Mouse (Mus musculus) MEL (cell line): ENCODE results near the gene Pck2. TPM values are rescaled to one million over a fixed set of nuclear protein-coding genes. Genes with fewer than 3 reads are reported as not detected.

ENCODE experiments used
- DNase-seq: peaks from one replicate; pipeline ENCODE4 v3.0.0; 2011; ENCODE audit warnings: low read depth, low spot score
- H3K27ac ChIP-seq: 2 replicates; pipeline ENCODE4 v1.5.1; 2012; ENCODE audit warnings: low read depth, mild to moderate bottlenecking, control low read depth, low read length, moderate library complexity; ENCODE audit not compliant: control insufficient read depth
- H3K27me3 ChIP-seq, 2 experiments: fragments of 150-350 bp in 1 of 2; sonication (generic) in 1 of 2; 2 replicates each; pipeline ENCODE4 v1.6.1; 2012; ENCODE audit warnings: low read length in 2 of 2, mild to moderate bottlenecking in 2 of 2, improper control_type of control experiment in 1 of 2, moderate library complexity in 1 of 2; ENCODE audit not compliant: insufficient read depth in 2 of 2, control insufficient read depth in 1 of 2
- H3K36me3 ChIP-seq, 2 experiments: 2 replicates each; pipeline ENCODE4 v1.6.1; 2012 to 2014; ENCODE audit warnings: low read length in 2 of 2, improper control_type of control experiment in 1 of 2, inconsistent platforms in 1 of 2, mild to moderate bottlenecking in 1 of 2; ENCODE audit not compliant: insufficient read depth in 2 of 2, control insufficient read depth in 1 of 2
- H3K4me1 ChIP-seq, 2 experiments: fragments of 150-350 bp in 1 of 2; sonication (generic) in 1 of 2; 2 replicates each; pipeline ENCODE4 v1.6.1; 2012; ENCODE audit warnings: low read length in 2 of 2, improper control_type of control experiment in 1 of 2, mild to moderate bottlenecking in 1 of 2; ENCODE audit not compliant: insufficient read depth in 2 of 2, control insufficient read depth in 1 of 2
- H3K4me3 ChIP-seq, 2 experiments: fragments of 150-350 bp in 1 of 2; sonication (generic) in 1 of 2; 2 replicates each; pipeline ENCODE4 v1.5.1; 2012; ENCODE audit warnings: low read depth in 2 of 2, low read length in 2 of 2, mild to moderate bottlenecking in 2 of 2, moderate library complexity in 2 of 2, control low read depth in 1 of 2, improper control_type of control experiment in 1 of 2; ENCODE audit not compliant: control insufficient read depth in 1 of 2, insufficient read depth in 1 of 2
- H3K79me2 ChIP-seq: 2 replicates; pipeline ENCODE4 v1.6.1; 2012; ENCODE audit warnings: mild to moderate bottlenecking, low read length, moderate library complexity; ENCODE audit not compliant: control insufficient read depth, poor library complexity, insufficient read depth
- H3K9ac ChIP-seq: 2 replicates; pipeline ENCODE4 v1.6.1; 2012; ENCODE audit warnings: low read depth, mild to moderate bottlenecking, control low read depth, low read length, moderate library complexity; ENCODE audit not compliant: control insufficient read depth, poor library complexity, severe bottlenecking
- H3K9me3 ChIP-seq: fragments of 150-350 bp; sonication (generic); replicated peaks from 2 replicates; pipeline ENCODE4 v1.6.1; 2012; ENCODE audit warnings: mild to moderate bottlenecking, low read length, improper control_type of control experiment, moderate library complexity; ENCODE audit not compliant: insufficient read depth
- CHD2 ChIP-seq: IDR thresholded peaks from 2 replicates; pipeline ENCODE4 v1.6.1; 2011; ENCODE audit warnings: low read length, improper control_type of control experiment
- CTCF ChIP-seq, 3 experiments: IDR thresholded peaks in 2 of 3; conservative IDR thresholded peaks in 1 of 3; 2 replicates each; pipeline ENCODE4 v1.5.1; 2011 to 2012; ENCODE audit warnings: low read length in 3 of 3, low read depth in 2 of 3, mild to moderate bottlenecking in 2 of 3, improper control_type of control experiment in 1 of 3, inconsistent platforms in 1 of 3, mixed read lengths in 1 of 3, moderate library complexity in 1 of 3; ENCODE audit not compliant: control insufficient read depth in 1 of 3, insufficient read depth in 1 of 3, poor library complexity in 1 of 3, severe bottlenecking in 1 of 3
- E2F4 ChIP-seq: IDR thresholded peaks from 2 replicates; pipeline ENCODE4 v1.6.1; 2011; ENCODE audit warnings: low read depth, low read length, improper control_type of control experiment, borderline replicate concordance
- EP300 ChIP-seq, 2 experiments: IDR thresholded peaks; 2 replicates each; pipeline ENCODE4 v1.6.1; 2011; ENCODE audit warnings: improper control_type of control experiment in 2 of 2, low read length in 2 of 2, low read depth in 1 of 2, mild to moderate bottlenecking in 1 of 2
- JUND ChIP-seq: IDR thresholded peaks from 2 replicates; pipeline ENCODE4 v1.6.1; 2011; ENCODE audit warnings: low read depth, mild to moderate bottlenecking, improper control_type of control experiment, low read length
- MEF2A ChIP-seq: IDR thresholded peaks from 2 replicates; pipeline ENCODE4 v1.6.1; 2014; ENCODE audit warnings: low read depth, mild to moderate bottlenecking, inconsistent platforms, low read length, improper control_type of control experiment; ENCODE audit not compliant: poor library complexity, insufficient replicate concordance, severe bottlenecking; ENCODE audit errors: extremely low read depth
- MXI1 ChIP-seq: IDR thresholded peaks from 2 replicates; pipeline ENCODE4 v1.6.1; 2011; ENCODE audit warnings: mild to moderate bottlenecking, low read depth, low read length, improper control_type of control experiment
- NELFE ChIP-seq: IDR thresholded peaks from 2 replicates; pipeline ENCODE4 v1.6.1; 2011; ENCODE audit warnings: low read depth, low read length, improper control_type of control experiment
- SMC3 ChIP-seq: IDR thresholded peaks from 2 replicates; pipeline ENCODE4 v1.6.1; 2011; ENCODE audit warnings: low read depth, low read length, improper control_type of control experiment
- TCF12 ChIP-seq: IDR thresholded peaks from 2 replicates; pipeline ENCODE4 v1.6.1; 2014; ENCODE audit warnings: low read depth, mild to moderate bottlenecking, inconsistent platforms, low read length, improper control_type of control experiment, moderate library complexity
- ZC3H11A ChIP-seq: IDR thresholded peaks from 2 replicates; pipeline ENCODE4 v1.6.1; 2012; ENCODE audit warnings: low read depth, mild to moderate bottlenecking, inconsistent platforms, low read length, improper control_type of control experiment
- polyA plus RNA-seq, 2 experiments: library from polyadenylated mRNA; stranded (reverse) in 1 of 2; unstranded in 1 of 2; fragments of >175 nt in 1 of 2; fragments of >200 nt in 1 of 2; gene quantifications; 2 replicates each; pipeline versions ENCODE4 v1.2.1 to v1.2.4; 2012; ENCODE audit warnings: low replicate concordance in 2 of 2, low read depth in 1 of 2; ENCODE audit not compliant: insufficient read length in 2 of 2, insufficient read depth in 1 of 2, missing spikeins in 1 of 2
- total RNA-seq: library from RNA; depleted of rRNA; stranded (reverse); fragments of 300-350 nt; gene quantifications from 2 replicates; pipeline ENCODE4 v1.2.3, GENCODE M21; 2012; rRNA removed

Pck2 gene
- total and polyA plus RNA-seq, 3 experiments, result 17.0 to 103 (median 63.7) TPM

- TF ChIP-seq NELFE (no peak), CTCF (IDR thresholded peaks at IDR 0.05 in 2 of 3, conservative IDR thresholded peaks at IDR 0.05 in 1 of 3; ENCODE audit: control insufficient read depth in 1 of 3, insufficient read depth in 1 of 3, low read depth in 2 of 3, low read length in 3 of 3, poor library complexity in 1 of 3, severe bottlenecking in 1 of 3) (no peak), TCF12 (no peak), MXI1 (no peak)
- Histone ChIP-seq H3K9ac (no peak overlapping the region), H3K9me3 (no peaks in the 10 kb centered on the region), H3K27me3 (no peaks in the 10 kb centered on the region), H3K79me2 (peaks cover 21% of the 10 kb centered on the region), H3K36me3 (peaks cover 3 to 9% of the 10 kb centered on the region in 2 experiments), H3K4me3 (no peak overlapping the region), H3K27ac (no peak overlapping the region), H3K4me1 (peaks cover 0 to 10% of the 10 kb centered on the region in 2 experiments; a peak in 1 of 4 replicates)
- no peak for DNase-seq
Observed at GRCm38 (mm10) chr14:55596036-55596690, 56.1 kb downstream of the Pck2 start.

DNA sequence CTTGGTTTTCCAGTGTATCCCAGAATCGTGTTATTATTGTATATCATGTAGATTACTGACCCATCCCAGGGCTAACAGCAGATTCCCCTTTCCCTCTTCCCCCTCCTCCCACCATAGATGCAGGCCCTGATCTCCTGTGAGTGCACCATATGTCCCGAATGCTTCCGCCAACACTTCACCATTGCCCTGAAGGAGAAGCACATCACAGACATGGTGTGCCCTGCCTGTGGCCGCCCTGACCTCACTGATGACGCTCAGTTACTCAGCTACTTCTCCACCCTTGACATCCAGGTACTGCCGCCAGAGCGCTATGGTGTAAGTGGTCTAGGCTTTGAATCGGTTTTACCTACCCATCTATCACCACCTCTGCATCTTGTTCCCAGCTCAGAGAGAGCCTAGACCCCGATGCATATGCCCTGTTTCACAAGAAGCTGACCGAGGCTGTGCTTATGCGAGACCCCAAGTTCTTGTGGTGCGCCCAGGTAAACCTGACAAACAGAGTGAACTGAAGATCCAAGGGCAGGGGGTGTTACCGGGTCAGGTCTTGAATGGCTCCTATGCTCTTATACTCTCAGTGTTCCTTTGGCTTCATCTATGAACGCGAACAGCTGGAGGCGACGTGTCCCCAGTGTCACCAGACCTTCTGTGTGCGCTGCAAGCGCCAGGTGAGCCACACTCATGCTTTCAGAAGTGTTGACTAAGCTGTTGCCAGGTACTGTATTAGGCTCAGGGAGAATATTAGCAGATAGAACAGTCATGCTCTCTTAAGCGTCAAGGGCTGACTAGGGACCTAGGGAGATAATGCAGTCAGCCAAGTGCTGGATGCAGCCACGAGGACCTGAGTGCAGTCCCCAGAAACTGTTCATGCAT lies 58.7 kb downstream of the Pck2 start:
- H3K9me3 ChIP-seq, result no peaks in the 10 kb centered on the region
- TF ChIP-seq SMC3 (no peak), CHD2 (no peak), E2F4 (no peak), EP300 (IDR thresholded peaks at IDR 0.05; ENCODE audit: low read depth in 1 of 2, low read length in 2 of 2) (no peak), MEF2A (no peak), ZC3H11A (no peak), MXI1 (no peak), JUND (no peak)
- no peak overlapping the region for H3K9ac ChIP-seq
- no peaks in the 10 kb centered on the region for H3K27me3 ChIP-seq
- DNase-seq, result no peak
- H3K79me2 ChIP-seq, result peaks cover 1% of the 10 kb centered on the region
- H3K36me3 ChIP-seq, result peaks cover 3 to 5% of the 10 kb centered on the region in 2 experiments; a peak in 3 of 4 replicates
- H3K4me1 ChIP-seq, result peaks cover 0 to 4% of the 10 kb centered on the region in 2 experiments; a peak in 1 of 4 replicates
- H3K27ac ChIP-seq, result no peak overlapping the region
- H3K4me3 ChIP-seq, result no peak overlapping the region

Other genes starting within 250 kb of the Pck2 start
- gene Dhrs4, start 61.5 kb upstream of the Pck2 start, total RNA-seq, result 19.9 and 22.7 TPM in 2 replicates
- 10 to 100 TPM in 1 of 2 experiments, not detected in 1; 34.2 TPM for gene Dhrs4, start 61.5 kb upstream of the Pck2 start, polyA plus RNA-seq
- gene Carmil3, start 49.6 kb upstream of the Pck2 start, total RNA-seq, result 0.23 and 0.27 TPM in 2 replicates
- gene Carmil3, start 49.6 kb upstream of the Pck2 start, polyA plus RNA-seq, result 1 to 10 TPM in 1 of 2 experiments, not detected in 1; 2.6 TPM
- not detected in 2 replicates for gene Cpne6, start 29.8 kb upstream of the Pck2 start, total RNA-seq
- not detected for gene Cpne6, start 29.8 kb upstream of the Pck2 start, polyA plus RNA-seq
- not detected in 2 replicates for gene Nrl, start 15.3 kb upstream of the Pck2 start, total RNA-seq
- gene Nrl, start 15.3 kb upstream of the Pck2 start, polyA plus RNA-seq, result not detected
- 24.3 and 27.7 TPM in 2 replicates for gene Dcaf11, start 19.7 kb downstream of the Pck2 start, total RNA-seq
- 10 to 100 TPM in 1 of 2 experiments, not detected in 1; 37.9 TPM for gene Dcaf11, start 19.7 kb downstream of the Pck2 start, polyA plus RNA-seq
- gene A730061H03Rik, start 20.1 kb downstream of the Pck2 start, total RNA-seq, result 0.73 and 0.92 TPM in 2 replicates
- under 1 TPM in 1 of 2 experiments, not detected in 1; 0.86 TPM for gene A730061H03Rik, start 20.1 kb downstream of the Pck2 start, polyA plus RNA-seq
- gene Fitm1, start 35.4 kb downstream of the Pck2 start, total RNA-seq, result not detected in 2 replicates
- gene Fitm1, start 35.4 kb downstream of the Pck2 start, polyA plus RNA-seq, result under 1 TPM in 1 of 2 experiments, not detected in 1; 0.07 TPM
- 73.8 and 85.9 TPM in 2 replicates for gene Psme1, start 37.9 kb downstream of the Pck2 start, total RNA-seq
- 100 to 1,000 TPM in 1 of 2 experiments, not detected in 1; 205 TPM for gene Psme1, start 37.9 kb downstream of the Pck2 start, polyA plus RNA-seq
- gene Emc9, start 45.0 kb downstream of the Pck2 start, total RNA-seq, result 55.4 and 59.4 TPM in 2 replicates
- gene Emc9, start 45.0 kb downstream of the Pck2 start, polyA plus RNA-seq, result 10 to 100 TPM in 1 of 2 experiments, not detected in 1; 38.7 TPM
- gene Psme2, start 50.8 kb downstream of the Pck2 start, total RNA-seq, result 98.1 and 143 TPM in 2 replicates
- 100 to 1,000 TPM in 1 of 2 experiments, not detected in 1; 231 TPM for gene Psme2, start 50.8 kb downstream of the Pck2 start, polyA plus RNA-seq
- 10.7 and 12.9 TPM in 2 replicates for gene Rnf31, start 51.4 kb downstream of the Pck2 start, total RNA-seq
- gene Rnf31, start 51.4 kb downstream of the Pck2 start, polyA plus RNA-seq, result 10 to 100 TPM in 1 of 2 experiments, not detected in 1; 24.5 TPM
- 5.0 and 8.5 TPM in 2 replicates for gene Irf9, start 63.3 kb downstream of the Pck2 start, total RNA-seq
- gene Irf9, start 63.3 kb downstream of the Pck2 start, polyA plus RNA-seq, result 10 to 100 TPM in 1 of 2 experiments, not detected in 1; 14.8 TPM
- 1.5 and 1.6 TPM in 2 replicates for gene Rec8, start 77.8 kb downstream of the Pck2 start, total RNA-seq
- gene Rec8, start 77.8 kb downstream of the Pck2 start, polyA plus RNA-seq, result 1 to 10 TPM in 1 of 2 experiments, not detected in 1; 2.5 TPM
- gene Ipo4, start 95.7 kb downstream of the Pck2 start, total RNA-seq, result 46.2 and 54.1 TPM in 2 replicates
- gene Ipo4, start 95.7 kb downstream of the Pck2 start, polyA plus RNA-seq, result 100 to 1,000 TPM in 1 of 2 experiments, not detected in 1; 132 TPM
- not detected in 2 replicates for gene Gm49378, start 97.6 kb downstream of the Pck2 start, total RNA-seq
- 1 to 10 TPM in 1 of 2 experiments, not detected in 1; 4.6 TPM for gene Gm49378, start 97.6 kb downstream of the Pck2 start, polyA plus RNA-seq
- gene Tm9sf1, start 103.5 kb downstream of the Pck2 start, total RNA-seq, result 49.4 and 60.5 TPM in 2 replicates
- gene Tm9sf1, start 103.5 kb downstream of the Pck2 start, polyA plus RNA-seq, result 10 to 100 TPM in 1 of 2 experiments, not detected in 1; 80.1 TPM
- 0.08 and 0.10 TPM in 2 replicates for gene Tssk4, start 109.9 kb downstream of the Pck2 start, total RNA-seq
- gene Tssk4, start 109.9 kb downstream of the Pck2 start, polyA plus RNA-seq, result under 1 TPM in 1 of 2 experiments, not detected in 1; 0.40 TPM
- gene Mdp1, start 120.2 kb downstream of the Pck2 start, total RNA-seq, result 25.5 and 30.6 TPM in 2 replicates
- 10 to 100 TPM in 1 of 2 experiments, not detected in 1; 25.6 TPM for gene Mdp1, start 120.2 kb downstream of the Pck2 start, polyA plus RNA-seq
- 22.3 and 24.5 TPM in 2 replicates for gene Gmpr2, start 131.7 kb downstream of the Pck2 start, total RNA-seq
- gene Gmpr2, start 131.7 kb downstream of the Pck2 start, polyA plus RNA-seq, result 10 to 100 TPM in 1 of 2 experiments, not detected in 1; 28.8 TPM
- 515 and 516 TPM in 2 replicates for gene Nedd8, start 131.9 kb downstream of the Pck2 start, total RNA-seq
- gene Nedd8, start 131.9 kb downstream of the Pck2 start, polyA plus RNA-seq, result 100 to 1,000 TPM in 1 of 2 experiments, not detected in 1; 528 TPM
- gene Tinf2, start 141.6 kb downstream of the Pck2 start, total RNA-seq, result 27.2 and 27.8 TPM in 2 replicates
- 10 to 100 TPM in 1 of 2 experiments, not detected in 1; 53.0 TPM for gene Tinf2, start 141.6 kb downstream of the Pck2 start, polyA plus RNA-seq
- gene Tgm1, start 173.7 kb downstream of the Pck2 start, total RNA-seq, result 5.8 and 6.2 TPM in 2 replicates
- 10 to 100 TPM in 1 of 2 experiments, not detected in 1; 11.4 TPM for gene Tgm1, start 173.7 kb downstream of the Pck2 start, polyA plus RNA-seq
- 21.8 and 22.8 TPM in 2 replicates for gene Rabggta, start 182.0 kb downstream of the Pck2 start, total RNA-seq
- gene Rabggta, start 182.0 kb downstream of the Pck2 start, polyA plus RNA-seq, result 10 to 100 TPM in 1 of 2 experiments, not detected in 1; 32.0 TPM
- 20.0 and 21.7 TPM in 2 replicates for gene Dhrs1, start 205.4 kb downstream of the Pck2 start, total RNA-seq
- gene Dhrs1, start 205.4 kb downstream of the Pck2 start, polyA plus RNA-seq, result 10 to 100 TPM in 1 of 2 experiments, not detected in 1; 48.8 TPM
- 46.1 and 47.8 TPM in 2 replicates for gene Nop9, start 205.4 kb downstream of the Pck2 start, total RNA-seq
- gene Nop9, start 205.4 kb downstream of the Pck2 start, polyA plus RNA-seq, result 100 to 1,000 TPM in 1 of 2 experiments, not detected in 1; 112 TPM
- gene Cideb, start 218.2 kb downstream of the Pck2 start, total RNA-seq, result 1.7 and 2.4 TPM in 2 replicates
- gene Cideb, start 218.2 kb downstream of the Pck2 start, polyA plus RNA-seq, result under 1 TPM in 1 of 2 experiments, not detected in 1; 0.53 TPM
- gene Ltb4r2, start 221.2 kb downstream of the Pck2 start, total RNA-seq, result 0.19 and 0.59 TPM in 2 replicates
- under 1 TPM in 1 of 2 experiments, not detected in 1; 0.52 TPM for gene Ltb4r2, start 221.2 kb downstream of the Pck2 start, polyA plus RNA-seq
- gene Ltb4r1, start 225.7 kb downstream of the Pck2 start, total RNA-seq, result 0.35 and 0.65 TPM in 2 replicates
- 1 to 10 TPM in 1 of 2 experiments, not detected in 1; 1.5 TPM for gene Ltb4r1, start 225.7 kb downstream of the Pck2 start, polyA plus RNA-seq
- 0.19 and 0.29 TPM in 2 replicates for gene Adcy4, start 243.8 kb downstream of the Pck2 start, total RNA-seq
- under 1 TPM in 1 of 2 experiments, not detected in 1; 0.35 TPM for gene Adcy4, start 243.8 kb downstream of the Pck2 start, polyA plus RNA-seq
- gene Ripk3, start 248.6 kb downstream of the Pck2 start, total RNA-seq, result 67.1 and 77.4 TPM in 2 replicates
- 100 to 1,000 TPM; 123 to 124 TPM for gene Ripk3, start 248.6 kb downstream of the Pck2 start, polyA plus RNA-seq